Mouse (Mus musculus): ENCODE data around the gene Fancc. TPM values are rescaled to one million over a fixed set of nuclear protein-coding genes. Genes with fewer than 3 reads are reported as not detected.

Fancc gene
- polyA plus RNA-seq, 1 experiment from 2014 or later, result 5.2 TPM

GRCm38 (mm10) chr13:63253147-63253546 lies 243.9 kb downstream of the Fancc start:
- 21% methylated on average over 5 of the region's 5 CpGs for WGBS (ENCODE audit: insufficient replicate concordance)
- Histone ChIP-seq H3K9me3 (ENCODE audit: low read length) (no peaks in the 10 kb centered on the region), H3K27ac (ENCODE audit: low read depth) (peak overlapping the region; percentile 44; the same call in 1 of the 2 replicates), H3K36me3 (replicated peaks; ENCODE audit: insufficient read depth, low read length) (peaks cover 3% of the 10 kb centered on the region; the same call in 1 of the 2 replicates), H3K27me3 (ENCODE audit: insufficient read depth, low read length) (no peaks in the 10 kb centered on the region), H3K4me1 (ENCODE audit: insufficient read depth) (peaks cover 40% of the 10 kb centered on the region), H3K9ac (replicated peaks) (no peak overlapping the region), H3K4me2 (ENCODE audit: low read depth, low read length) (no peak overlapping the region), H3K4me3 (ENCODE audit: low read depth, low read length) (no peak overlapping the region)
- TF ChIP-seq EP300 (IDR thresholded peaks at IDR 0.05; ENCODE audit: low read depth), result no peak
- TF ChIP-seq CTCF (IDR thresholded peaks at IDR 0.05; ENCODE audit: low read depth), result no peak
- ATAC-seq (no peak), DNase-seq (no peak)

- TF ChIP-seq EP300 (IDR thresholded peaks at IDR 0.05; ENCODE audit: low read depth) (no peak), CTCF (IDR thresholded peaks at IDR 0.05; ENCODE audit: low read depth) (no peak)
- Histone ChIP-seq H3K4me1 (ENCODE audit: insufficient read depth) (peaks cover 40% of the 10 kb centered on the region), H3K9me3 (ENCODE audit: low read length) (no peaks in the 10 kb centered on the region), H3K27ac (ENCODE audit: low read depth) (peak overlapping the region; percentile 19; the same call in 1 of the 2 replicates), H3K36me3 (replicated peaks; ENCODE audit: insufficient read depth, low read length) (peaks cover under 1% of the 10 kb centered on the region; the same call in 1 of the 2 replicates), H3K4me2 (ENCODE audit: low read depth, low read length) (no peak overlapping the region), H3K27me3 (ENCODE audit: insufficient read depth, low read length) (no peaks in the 10 kb centered on the region), H3K9ac (replicated peaks) (no peak overlapping the region), H3K4me3 (ENCODE audit: low read depth, low read length) (no peak overlapping the region)
- no peak for DNase-seq
- WGBS (ENCODE audit: insufficient replicate concordance), result 78% methylated on average over 2 of the region's 2 CpGs
- ATAC-seq, result no peak
These were observed 244.6 kb downstream of the Fancc start for GRCm38 (mm10) chr13:63252295-63253010.

- ATAC-seq (no peak), DNase-seq (no peak)
- H3K9me3 ChIP-seq (ENCODE audit: low read length), result no peaks in the 10 kb centered on the region
- no peaks in the 10 kb centered on the region; the same call in 1 of the 2 replicates for H3K36me3 ChIP-seq (replicated peaks; ENCODE audit: insufficient read depth, low read length)
- peaks cover 40% of the 10 kb centered on the region for H3K4me1 ChIP-seq (ENCODE audit: insufficient read depth)
- TF ChIP-seq EP300 (IDR thresholded peaks at IDR 0.05; ENCODE audit: low read depth) (no peak), CTCF (IDR thresholded peaks at IDR 0.05; ENCODE audit: low read depth) (no peak)
- WGBS (ENCODE audit: insufficient replicate concordance), result 79% methylated on average over 12 of the region's 12 CpGs
- H3K4me2 ChIP-seq (ENCODE audit: low read depth, low read length), result no peak overlapping the region
- H3K27ac ChIP-seq (ENCODE audit: low read depth), result no peak overlapping the region
- no peaks in the 10 kb centered on the region for H3K27me3 ChIP-seq (ENCODE audit: insufficient read depth, low read length)
- no peak overlapping the region for H3K4me3 ChIP-seq (ENCODE audit: low read depth, low read length)
- no peak overlapping the region for H3K9ac ChIP-seq (replicated peaks)
These were observed 245.8 kb downstream of the Fancc start for GRCm38 (mm10) chr13:63251118-63251889.

GRCm38 (mm10) chr13:63250441-63250980 lies 246.6 kb downstream of the Fancc start:
- ATAC-seq (no peak), DNase-seq (no peak)
- Histone ChIP-seq H3K27me3 (ENCODE audit: insufficient read depth, low read length) (no peaks in the 10 kb centered on the region), H3K9ac (replicated peaks) (no peak overlapping the region), H3K9me3 (ENCODE audit: low read length) (no peaks in the 10 kb centered on the region), H3K4me2 (ENCODE audit: low read depth, low read length) (no peak overlapping the region), H3K27ac (ENCODE audit: low read depth) (no peak overlapping the region), H3K4me1 (ENCODE audit: insufficient read depth) (peaks cover 34% of the 10 kb centered on the region), H3K4me3 (ENCODE audit: low read depth, low read length) (no peak overlapping the region), H3K36me3 (replicated peaks; ENCODE audit: insufficient read depth, low read length) (peaks cover under 1% of the 10 kb centered on the region)
- TF ChIP-seq EP300 (IDR thresholded peaks at IDR 0.05; ENCODE audit: low read depth), result no peak
- TF ChIP-seq CTCF (IDR thresholded peaks at IDR 0.05; ENCODE audit: low read depth), result no peak
- 83% methylated on average over 8 of the region's 8 CpGs for WGBS (ENCODE audit: insufficient replicate concordance)

- no peak overlapping the region for H3K4me3 ChIP-seq (ENCODE audit: low read depth, low read length)
- H3K4me2 ChIP-seq (ENCODE audit: low read depth, low read length), result no peak overlapping the region
- no peak for DNase-seq
- H3K4me1 ChIP-seq (ENCODE audit: insufficient read depth), result peaks cover 30% of the 10 kb centered on the region
- H3K9ac ChIP-seq (replicated peaks), result no peak overlapping the region
- peaks cover 5% of the 10 kb centered on the region for H3K36me3 ChIP-seq (replicated peaks; ENCODE audit: insufficient read depth, low read length)
- TF ChIP-seq EP300 (IDR thresholded peaks at IDR 0.05; ENCODE audit: low read depth) (no peak), CTCF (IDR thresholded peaks at IDR 0.05; ENCODE audit: low read depth) (no peak)
- no peaks in the 10 kb centered on the region for H3K9me3 ChIP-seq (ENCODE audit: low read length)
- WGBS (ENCODE audit: insufficient replicate concordance), result 55% methylated on average over 8 of the region's 8 CpGs
- no peak for ATAC-seq
- H3K27ac ChIP-seq (ENCODE audit: low read depth), result peak overlapping the region; percentile 44; the same call in 1 of the 2 replicates
- no peaks in the 10 kb centered on the region for H3K27me3 ChIP-seq (ENCODE audit: insufficient read depth, low read length)
These were observed 247.2 kb downstream of the Fancc start for GRCm38 (mm10) chr13:63249741-63250431.
